Mouse (Mus musculus) C2C12 (cell line): ENCODE data around the gene Cdca4.

ENCODE experiments used
- CTCF ChIP-seq: IDR thresholded peaks from one replicate; pipeline ENCODE4 v1.5.1; 2011; ENCODE audit not compliant: control insufficient read depth, insufficient read depth, insufficient read length
- MAX ChIP-seq: IDR thresholded peaks from one replicate; pipeline ENCODE4 v1.6.1; 2011; ENCODE audit warnings: mild to moderate bottlenecking, control low read depth
- MYOG ChIP-seq: IDR thresholded peaks from one replicate; pipeline ENCODE4 v1.6.1; 2011; ENCODE audit not compliant: control insufficient read depth, insufficient read length; ENCODE audit errors: extremely low read depth
- USF1 ChIP-seq: IDR thresholded peaks from one replicate; pipeline ENCODE4 v1.6.1; 2011; ENCODE audit warnings: low read depth, mild to moderate bottlenecking, control low read depth, moderate library complexity

GRCm38 (mm10) chr12:112821216-112821615 is 8.0 kb downstream of the Cdca4 start:
- TF ChIP-seq CTCF (no peak), MAX (no peak), USF1 (no peak), MYOG (no peak)
